Mouse (Mus musculus) gastrocnemius, postnatal 14 days (tissue): ENCODE data around the gene Grap. TPM values are rescaled to one million over a fixed set of nuclear protein-coding genes. Genes with fewer than 3 reads are reported as not detected.

ENCODE experiments used
- DNase-seq: peaks from one replicate; pipeline ENCODE4 v3.0.0; 2021; ENCODE audit warnings: mixed read lengths
- intact Hi-C: fragments of 180-260 bp; cut with DNase I; formaldehyde crosslinking; loops from one replicate; pipeline ENCODE4 v1.15.1; 2025; ENCODE audit warnings: low total_unique reads
- total RNA-seq, 2 experiments: library from RNA; stranded (reverse); gene quantifications; 2 replicates each; pipeline ENCODE4 v1.2.3; 2021

Grap gene
- total RNA-seq, 2 experiments from 2014 or later: 7.0 to 9.9 TPM

DNA sequence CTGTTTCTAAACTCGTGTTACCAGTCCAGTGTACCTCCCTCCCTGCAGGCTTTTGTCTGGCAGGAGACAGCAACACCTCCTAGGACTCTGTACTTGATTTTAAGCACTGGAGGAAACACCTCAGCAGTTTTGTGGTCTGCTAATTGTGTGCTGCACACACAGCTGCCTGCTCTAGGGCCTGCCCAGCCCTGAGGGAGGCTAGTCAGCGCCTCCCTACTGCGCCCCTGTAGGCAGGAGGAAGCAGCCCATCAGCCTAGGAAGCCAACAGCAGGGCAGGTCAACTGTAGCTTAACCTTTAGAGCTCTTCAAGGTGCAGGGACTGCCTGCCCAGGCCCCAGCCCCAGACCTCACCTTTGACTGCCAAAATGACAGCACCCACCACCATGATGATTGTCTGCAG is 55.9 kb downstream of the Grap start:
- intact Hi-C loops: loop anchor here (2.0 kb wide), 1 partner anchor 42 kb away; no protein-coding TSS in a partner anchor
- no peak for DNase-seq

DNA sequence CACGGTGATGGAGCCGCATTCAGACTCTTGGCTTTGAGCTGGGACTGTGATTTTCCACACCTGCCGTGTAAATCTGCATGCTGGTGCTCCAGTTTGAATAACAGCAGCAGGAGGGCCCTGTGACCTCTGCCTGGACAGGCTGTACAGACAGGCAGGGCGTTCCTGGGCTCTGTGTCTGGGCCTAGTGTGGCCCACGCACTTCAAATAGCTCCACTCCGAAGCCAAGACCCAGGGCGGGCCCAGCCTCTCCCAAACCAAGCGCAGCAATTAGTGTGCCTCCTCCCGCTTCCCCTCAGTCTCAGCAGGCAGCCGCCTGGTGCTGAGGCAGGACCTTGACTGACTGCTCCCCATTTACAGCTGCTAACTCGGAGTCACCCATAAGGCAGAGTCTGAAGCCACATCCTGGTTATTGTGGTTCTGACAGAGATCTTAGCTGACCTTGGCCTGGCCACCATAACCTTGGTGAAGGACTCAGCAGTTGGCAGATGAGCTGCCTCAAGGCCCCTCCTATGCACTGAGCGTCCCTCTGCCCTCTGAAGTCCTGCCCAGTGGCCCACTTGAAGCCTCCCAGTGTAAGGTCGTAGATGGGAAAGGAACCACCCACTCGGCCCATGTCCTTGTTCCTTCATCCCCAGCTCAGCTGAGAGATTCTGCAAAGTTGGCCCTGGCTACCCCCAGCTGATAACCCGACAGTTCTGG is 60.2 kb downstream of the Grap start:
- intact Hi-C loops: loop anchor here (10.0 kb wide), 1 partner anchor 299 kb away; no protein-coding TSS in a partner anchor
- DNase-seq: peak; percentile 26

DNA sequence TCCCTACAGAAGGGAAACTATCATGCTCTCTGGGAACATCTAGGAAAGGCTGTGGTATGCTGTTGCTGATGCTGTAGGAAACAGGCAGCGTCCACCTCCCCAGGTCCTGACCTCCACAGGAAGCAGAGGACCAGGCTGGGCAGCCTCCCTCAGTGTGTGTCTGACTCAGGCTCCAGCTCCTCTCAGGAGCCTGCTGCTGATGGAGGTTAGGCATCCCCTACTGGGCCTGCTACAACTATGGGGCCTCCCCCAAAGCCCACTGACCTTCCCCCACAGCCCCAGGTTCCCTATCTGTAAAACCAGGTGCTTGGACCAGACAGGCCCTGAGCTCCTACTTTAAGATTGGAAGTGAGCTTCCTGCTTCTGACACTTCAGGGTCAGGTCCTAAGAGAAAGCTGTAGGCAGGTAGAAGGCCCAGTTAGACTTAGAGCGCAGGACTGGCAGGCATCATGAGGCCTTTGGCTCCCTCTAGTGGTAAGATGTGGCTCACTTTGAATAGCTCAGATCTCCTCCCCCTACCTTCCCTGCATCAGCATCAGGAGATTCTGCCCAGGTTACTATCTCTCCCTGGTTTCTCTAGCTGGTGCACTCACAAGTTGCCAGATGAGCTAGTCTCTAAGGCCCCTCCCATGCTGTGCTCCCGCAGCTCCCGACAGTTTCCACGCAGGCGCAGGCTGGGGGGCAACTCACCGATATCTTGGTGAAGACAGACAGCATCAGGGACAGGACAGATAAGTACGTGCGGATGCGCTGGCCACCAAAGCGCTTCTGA is 61.5 kb downstream of the Grap start:
- intact Hi-C loops: loop anchor here (2.0 to 10.0 kb wide), 2 partner anchors 50 to 300 kb away; no protein-coding TSS in a partner anchor
- peak; percentile 48 for DNase-seq

DNA sequence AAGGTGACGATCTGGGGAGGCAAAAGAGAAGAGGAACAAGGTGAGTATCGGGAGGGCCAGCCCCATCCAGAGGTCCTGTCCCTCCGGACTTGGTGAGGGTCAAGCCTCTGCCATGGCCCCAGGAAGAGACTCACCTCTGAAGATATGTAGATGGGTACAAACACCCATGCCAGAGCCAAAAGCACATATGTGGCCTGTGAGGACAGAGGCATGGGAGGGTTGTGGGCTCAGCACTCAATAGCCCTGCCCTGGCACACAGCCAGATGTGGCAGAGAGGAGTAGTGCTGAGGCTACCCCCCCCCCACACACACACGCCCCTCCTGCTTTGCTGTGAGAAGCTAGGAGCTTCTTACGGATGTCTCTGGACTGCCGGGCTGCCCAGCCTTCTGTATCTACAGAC is 62.1 kb downstream of the Grap start:
- no peak for DNase-seq
- intact Hi-C loops: loop anchor here (2.0 to 10.0 kb wide), 2 partner anchors 50 to 300 kb away; no protein-coding TSS in a partner anchor

DNA sequence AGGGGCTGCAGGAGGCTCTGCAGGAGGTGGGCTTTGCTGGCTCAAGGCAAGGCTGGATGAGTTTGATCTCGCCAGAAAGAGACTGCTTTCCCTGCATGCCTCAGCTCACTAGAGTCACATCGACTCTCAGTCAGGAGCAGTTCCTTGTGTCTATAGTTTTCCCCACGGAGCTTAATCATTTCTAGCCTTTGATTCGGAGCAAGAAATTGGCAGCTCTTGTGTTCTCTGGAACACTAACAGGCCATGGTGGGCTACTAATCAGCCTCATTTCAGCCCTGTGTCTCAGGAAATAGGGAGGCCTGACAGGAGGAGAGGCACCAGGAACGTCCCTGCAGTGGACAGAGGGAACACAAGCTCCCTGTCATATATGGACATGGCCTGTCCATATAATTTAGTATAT is 64.9 kb downstream of the Grap start:
- no peak for DNase-seq

DNA sequence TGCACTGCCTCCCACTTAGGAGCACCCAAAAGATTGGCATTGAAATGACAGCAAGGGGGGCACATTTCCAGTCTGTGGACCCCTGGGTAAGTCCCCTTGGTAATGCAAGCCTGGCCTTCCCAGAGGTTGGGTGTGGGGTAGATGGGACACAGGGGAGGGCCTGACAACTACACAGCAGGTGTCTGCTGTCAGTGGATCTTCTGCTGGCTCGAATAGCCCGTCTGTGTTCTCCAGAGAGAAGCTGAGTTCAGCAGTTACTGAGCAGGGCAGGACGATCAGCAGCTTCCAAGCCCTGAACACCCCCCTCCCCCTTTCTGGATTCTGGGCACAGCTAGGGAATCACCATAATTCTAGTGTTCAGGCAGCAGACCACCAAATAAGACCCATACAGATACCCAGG is 66.3 kb downstream of the Grap start:
- intact Hi-C loops: loop anchor here (10.0 kb wide), 1 partner anchor 305 kb away; no protein-coding TSS in a partner anchor
- DNase-seq: no peak

More for the DNA sequence above, 64.9 kb downstream of the Grap start:
- intact Hi-C loops: loop anchor here (10.0 kb wide), 1 partner anchor 303 kb away; no protein-coding TSS in a partner anchor

DNA sequence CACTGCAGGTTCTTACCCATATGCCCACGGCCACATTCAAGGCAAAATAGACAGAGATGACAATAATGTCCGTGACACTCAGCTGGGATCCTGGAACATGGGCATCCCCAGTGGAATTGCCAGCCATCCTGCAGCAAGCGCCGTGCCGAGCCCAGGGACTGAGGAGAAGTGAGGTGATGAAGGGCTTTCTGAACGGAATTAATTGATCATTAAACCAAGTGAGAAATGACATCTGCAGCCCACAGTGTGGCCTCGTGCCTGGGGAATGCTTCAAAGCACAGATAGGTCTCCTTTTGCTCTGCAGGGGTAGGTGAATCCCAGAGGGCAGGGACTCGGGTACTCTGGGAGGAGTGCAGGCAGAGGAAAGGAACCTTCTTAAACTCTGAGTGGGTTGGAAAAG is 66.8 kb downstream of the Grap start:
- DNase-seq: no peak
- intact Hi-C loops: loop anchor here (10.0 kb wide), 1 partner anchor 305 kb away; no protein-coding TSS in a partner anchor

DNA sequence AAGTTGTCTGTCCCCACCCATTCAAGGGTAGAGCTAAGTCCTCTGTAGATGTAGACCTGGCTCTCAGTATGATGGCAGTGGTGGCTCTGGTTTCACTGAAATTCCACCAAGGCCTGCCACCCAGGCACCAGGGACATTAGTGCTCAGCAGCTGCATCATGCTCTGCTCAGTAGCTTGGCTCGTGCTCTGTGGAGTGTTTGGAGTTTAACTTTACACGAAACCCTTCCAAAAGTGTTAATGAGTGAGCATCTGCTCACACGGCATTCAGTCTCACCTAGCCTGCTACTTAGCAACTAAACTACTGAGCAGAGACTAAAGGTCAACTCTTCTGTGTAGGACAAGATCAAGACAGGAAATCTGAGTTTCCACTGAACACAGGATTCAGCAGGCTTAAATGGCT is 67.6 kb downstream of the Grap start, which contains the start of gene Slc5a10:
Gene Slc5a10, minus strand, starts transcription at position 191 of the 400 bp plus-strand sequence.
- intact Hi-C loops: no loop called here
- DNase-seq: no peak

DNA sequence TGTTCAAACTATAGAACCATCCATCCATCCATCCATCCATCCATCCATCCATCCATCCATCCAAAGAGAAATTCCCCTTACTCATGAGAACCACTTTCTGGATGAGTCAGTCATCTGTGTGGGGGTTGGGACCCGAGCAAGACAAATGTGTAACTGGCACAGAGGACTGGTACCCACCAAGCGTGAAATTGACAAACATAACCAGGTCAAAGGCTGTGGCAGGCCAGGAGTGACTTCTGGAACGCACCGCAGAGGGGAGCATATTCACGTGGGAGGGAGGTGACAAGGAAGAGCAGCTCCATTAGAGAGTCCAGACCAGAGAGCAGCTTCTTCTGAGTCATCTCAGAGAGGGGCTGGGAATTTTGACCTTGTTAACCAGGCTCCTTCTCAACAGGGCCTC is 69.0 kb downstream of the Grap start:
- intact Hi-C loops: no loop called here
- DNase-seq: no peak

Other genes with a start within 250 kb of the Grap start
- 1 to 10 TPM in 1 of 2 experiments, under 1 TPM in 1; 0.86 to 1.1 TPM for gene Rnf112, start 199.1 kb upstream of the Grap start, total RNA-seq
- gene Mfap4, start 167.8 kb upstream of the Grap start, total RNA-seq: 100 to 1,000 TPM; 142 to 192 TPM
- gene Mapk7, start 158.9 kb upstream of the Grap start, total RNA-seq: 1 to 10 TPM; 5.9 TPM
- gene B9d1, start 148.1 kb upstream of the Grap start, total RNA-seq: 1 to 10 TPM; 7.6 to 7.9 TPM
- gene Epn2, start 73.6 kb upstream of the Grap start, total RNA-seq: 10 to 100 TPM; 19.4 to 24.8 TPM
- under 1 TPM; 0.09 to 0.10 TPM for gene Fam83g, start 30.8 kb downstream of the Grap start, total RNA-seq
- not detected for gene Slc5a10, start 67.6 kb downstream of the Grap start, total RNA-seq
- gene Prpsap2, start 108.8 kb downstream of the Grap start, total RNA-seq: 1 to 10 TPM; 4.2 to 5.4 TPM
- 10 to 100 TPM; 54.6 to 55.8 TPM for gene Ulk2, start 201.8 kb downstream of the Grap start, total RNA-seq